Mouse (Mus musculus) cerebellum, adult (tissue): ENCODE data around the gene Rcor2.
A peak's percentile ranks its signal among the peaks of the same experiment; 100 is the strongest.

Source experiments
- ATAC-seq: cut with Nextera tagmentation; 2 replicates; pipeline ENCODE4 v1.9.2; 2017; ENCODE audit warnings: mild to moderate bottlenecking, moderate library complexity, mixed read lengths; ENCODE audit not compliant: insufficient number of reproducible peaks, low FRiP score, low TSS enrichment

The Rcor2 gene

DNA sequence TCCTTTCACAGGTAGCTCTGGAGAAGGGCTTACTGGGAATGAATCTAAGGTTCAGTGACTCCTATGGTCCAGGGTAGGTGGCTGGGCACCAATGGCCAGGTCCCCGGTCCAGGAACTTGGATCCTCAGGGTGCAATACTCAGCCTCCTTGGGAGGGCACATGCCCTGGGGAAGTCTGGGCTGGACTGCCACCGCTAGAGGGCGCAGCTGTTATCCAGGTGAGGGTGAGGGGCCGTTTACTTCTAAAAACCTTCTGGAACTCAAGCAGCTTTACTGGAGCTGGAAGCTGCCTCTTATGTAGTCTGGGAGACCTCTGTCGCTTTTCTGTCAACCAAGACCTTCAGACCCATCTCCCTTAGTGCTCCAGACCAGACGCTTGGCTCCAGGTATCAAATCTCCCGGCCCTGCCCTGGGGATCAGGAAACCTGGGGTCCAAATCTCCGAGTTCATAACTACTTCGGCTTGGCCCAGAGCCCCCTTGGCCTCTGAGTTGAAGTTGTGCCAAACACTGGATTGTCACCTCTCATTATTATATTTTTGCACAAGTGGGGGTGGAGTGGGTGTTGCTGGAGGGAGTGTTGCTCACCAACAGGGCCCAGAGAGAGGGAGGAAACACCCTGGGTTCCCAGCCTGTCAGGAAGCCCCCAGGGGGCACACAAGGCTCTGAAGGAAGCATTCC is 2.9 kb upstream of the Rcor2 start:
- peak; percentile 54; the same call in 1 of the 2 replicates for ATAC-seq

DNA sequence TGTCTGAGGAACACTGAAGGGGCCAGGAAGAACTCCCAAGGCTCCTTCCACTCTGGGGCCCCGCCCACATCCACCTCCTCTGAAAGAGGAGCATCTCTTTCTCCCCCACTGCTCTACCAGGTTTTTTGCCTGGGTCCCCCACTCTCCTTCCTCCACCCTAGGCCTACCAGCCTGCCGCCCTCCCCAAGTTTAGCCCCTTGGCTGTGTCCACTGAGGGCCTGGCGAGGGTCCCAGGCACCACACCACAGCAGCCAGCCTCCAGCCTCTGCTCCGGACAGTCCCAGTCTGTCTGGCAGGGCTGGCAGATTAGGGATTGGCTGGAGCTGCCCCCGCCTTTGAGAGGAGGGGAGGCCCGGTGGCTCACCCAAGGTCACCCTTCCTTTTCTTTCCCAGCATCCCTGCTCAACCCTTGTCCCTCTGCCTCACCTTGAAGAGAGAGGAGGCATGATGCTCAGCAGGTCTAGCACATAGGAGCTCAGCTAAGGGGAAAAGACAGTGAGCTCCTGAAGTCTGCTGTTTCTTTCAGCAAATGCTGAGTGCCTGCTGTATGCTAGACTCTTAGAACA is 2.3 kb upstream of the Rcor2 start:
- no peak for ATAC-seq

DNA sequence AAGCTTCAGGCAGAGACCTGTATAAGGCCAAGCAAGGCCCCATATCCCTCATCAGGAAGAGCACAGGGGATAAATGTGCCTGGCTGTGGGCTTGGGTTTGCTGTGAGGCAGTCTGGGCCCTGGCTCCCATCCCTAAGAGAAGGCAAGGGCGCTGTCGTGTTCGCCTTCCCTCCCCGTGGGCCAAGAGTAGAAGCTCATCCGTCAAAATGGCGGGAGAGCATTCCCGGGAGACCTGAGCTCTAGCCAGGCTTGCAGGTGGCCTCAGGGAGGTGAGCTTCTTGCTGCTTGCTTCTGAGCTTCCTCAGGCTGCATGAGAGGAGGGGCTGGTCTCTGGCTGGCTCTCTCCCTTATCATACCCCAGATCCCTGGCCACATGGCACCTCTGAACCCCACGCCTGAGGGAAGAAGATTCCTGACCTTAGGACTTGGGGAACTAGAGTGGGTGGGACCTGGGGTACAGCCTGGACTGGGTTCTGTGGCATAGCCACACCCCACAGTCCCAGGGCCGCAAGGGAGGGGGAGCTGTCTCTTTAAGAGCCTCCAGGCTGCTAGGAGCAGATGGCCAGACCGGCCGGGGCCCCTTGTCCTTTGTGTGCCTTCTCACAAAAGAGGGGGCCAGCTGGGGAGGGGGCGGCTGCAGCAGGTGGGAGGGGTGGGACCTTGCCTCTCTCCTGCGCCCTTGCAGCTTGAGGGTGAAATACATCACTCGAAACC is 1.5 kb upstream of the Rcor2 start:
- ATAC-seq = no peak

DNA sequence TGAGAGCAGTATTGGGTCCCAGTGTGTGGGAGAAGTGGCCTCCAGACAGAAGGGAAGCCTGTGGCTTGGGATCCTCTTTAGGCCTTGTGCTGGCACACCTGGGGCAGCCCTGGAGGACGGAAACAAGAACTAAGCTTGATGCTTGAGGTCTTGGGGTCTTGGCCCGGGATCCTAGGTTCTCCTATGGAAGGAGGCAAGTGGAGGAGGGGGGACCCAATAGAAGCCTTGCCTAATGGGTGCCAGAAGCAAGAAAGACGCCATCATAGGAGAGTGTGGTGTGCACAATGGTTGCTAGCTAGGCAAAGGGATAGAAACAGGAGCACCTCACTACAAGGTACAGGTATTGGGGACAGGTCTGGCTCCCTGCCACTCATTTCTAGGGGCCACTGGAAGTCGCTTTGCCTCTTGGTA is 699 bp upstream of the Rcor2 start:
- ATAC-seq = no peak

DNA sequence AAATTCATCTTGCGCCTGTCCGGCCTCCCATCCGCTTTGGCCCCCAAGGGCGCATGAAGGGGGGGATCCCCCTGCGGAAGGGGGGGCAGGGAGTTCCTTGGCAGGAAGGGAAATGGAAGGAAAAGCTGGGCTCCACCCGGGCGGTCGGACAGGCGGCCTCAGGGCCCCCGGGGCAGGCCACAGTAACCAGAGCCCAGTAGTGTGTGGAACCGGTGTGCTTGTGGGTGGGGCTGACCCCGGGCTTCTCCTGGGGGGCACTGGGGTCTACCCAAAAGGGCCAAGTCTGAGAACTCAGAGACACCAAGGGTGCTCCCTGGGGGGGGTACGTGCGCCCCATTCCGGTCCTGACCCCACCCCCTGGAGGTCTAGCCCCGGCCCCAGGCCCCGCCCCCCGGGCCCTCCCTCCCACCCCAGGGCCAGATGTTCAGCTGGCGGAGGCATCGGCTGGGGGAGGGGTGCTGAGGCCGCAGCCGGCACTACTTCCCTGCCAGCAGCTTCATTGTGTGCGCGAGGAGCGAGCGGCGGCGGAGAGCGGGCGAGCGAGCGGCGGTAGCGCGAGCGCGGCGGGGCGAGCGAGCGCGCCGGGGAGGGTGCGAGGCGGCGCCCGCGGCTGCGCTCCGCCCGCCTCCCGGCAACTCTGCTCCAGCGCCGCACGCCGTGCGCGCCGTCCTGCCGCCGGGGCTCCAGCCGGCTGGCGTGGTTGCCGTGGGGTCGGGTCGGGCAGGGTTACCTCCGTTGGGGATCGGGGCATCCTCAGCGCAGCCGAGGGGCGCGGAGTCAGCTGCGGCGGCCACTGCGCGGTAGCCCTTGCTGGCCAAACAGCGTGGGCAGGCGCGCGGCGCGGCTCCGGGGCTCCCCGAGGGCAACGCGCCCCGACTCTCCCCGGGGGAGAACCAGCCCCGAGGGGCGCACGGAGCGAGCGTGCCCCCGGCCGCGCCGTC is 926 bp downstream of the Rcor2 start:
- no peak for ATAC-seq

DNA sequence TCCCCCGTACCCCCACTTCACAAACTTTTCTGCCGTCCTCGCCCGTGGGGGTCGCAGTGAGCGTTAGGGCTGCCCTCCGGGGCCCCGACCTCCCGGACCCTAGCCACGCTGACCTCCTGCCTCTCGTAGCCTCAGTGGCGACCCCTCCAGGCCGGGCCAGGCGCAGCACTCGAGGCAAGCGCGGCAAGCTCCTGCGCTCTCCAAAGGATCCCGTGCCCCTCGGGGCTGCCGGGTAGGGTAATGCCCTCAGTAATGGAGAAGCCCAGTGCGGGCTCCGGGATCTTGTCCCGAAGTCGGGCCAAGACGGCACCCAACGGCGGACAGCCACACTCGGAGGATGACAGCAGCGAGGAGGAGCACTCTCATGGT is 1.6 kb downstream of the Rcor2 start:
- no peak for ATAC-seq

DNA sequence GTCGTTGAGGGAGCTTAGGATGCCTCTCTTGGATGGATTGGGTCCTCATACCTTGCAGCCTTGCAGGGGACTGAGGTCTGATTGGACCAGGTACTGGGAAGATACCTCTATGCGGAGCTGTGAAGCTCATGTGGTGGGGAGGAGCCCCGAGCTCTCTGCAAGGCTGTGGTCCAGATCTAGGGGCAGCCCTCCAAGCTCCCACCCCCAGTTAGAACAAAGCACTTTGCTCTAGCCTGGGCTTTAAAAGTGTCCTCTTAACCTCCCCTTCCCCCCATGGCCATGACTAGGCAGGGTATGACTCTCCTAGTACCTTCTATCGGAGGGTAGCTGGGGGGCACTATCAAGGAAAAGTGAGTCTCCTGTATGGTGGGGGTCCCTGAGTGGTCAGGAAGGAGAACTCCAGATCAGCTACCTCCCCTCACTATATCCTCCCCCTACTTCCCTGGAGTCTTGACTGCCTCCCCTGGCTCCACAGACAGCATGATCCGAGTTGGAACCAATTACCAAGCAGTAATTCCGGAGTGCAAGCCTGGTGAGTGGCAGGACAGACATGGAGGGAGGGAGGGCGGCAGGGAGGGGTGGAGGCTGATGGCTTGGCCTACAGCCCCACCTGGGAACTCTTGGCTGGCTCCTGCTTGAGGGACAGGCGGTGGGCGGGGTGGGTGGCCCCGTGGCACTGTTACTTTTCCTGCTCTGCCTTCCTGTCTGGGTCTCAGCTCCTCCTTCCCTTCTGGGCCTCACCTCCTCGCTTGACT is 2.3 kb downstream of the Rcor2 start:
- no peak for ATAC-seq

DNA sequence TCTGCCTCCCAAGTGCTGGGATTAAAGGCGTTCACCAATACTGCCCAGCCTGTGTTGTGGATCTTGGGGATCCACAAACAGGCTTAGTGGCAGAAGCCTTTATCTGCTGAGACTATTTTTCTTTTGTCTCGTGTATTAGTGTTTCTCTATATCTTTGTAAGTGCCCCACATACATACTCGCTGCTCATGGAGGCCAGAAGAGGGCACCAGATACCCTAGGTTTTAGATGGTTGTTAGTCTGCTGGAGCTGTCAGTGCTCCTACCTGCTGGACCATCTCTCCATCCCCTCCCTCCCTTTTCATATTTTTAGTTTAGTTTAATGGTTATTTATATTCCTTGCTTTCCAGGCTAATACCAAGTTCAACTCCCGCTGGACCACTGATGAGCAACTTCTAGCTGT is 6.4 kb downstream of the Rcor2 start:
- no peak for ATAC-seq

DNA sequence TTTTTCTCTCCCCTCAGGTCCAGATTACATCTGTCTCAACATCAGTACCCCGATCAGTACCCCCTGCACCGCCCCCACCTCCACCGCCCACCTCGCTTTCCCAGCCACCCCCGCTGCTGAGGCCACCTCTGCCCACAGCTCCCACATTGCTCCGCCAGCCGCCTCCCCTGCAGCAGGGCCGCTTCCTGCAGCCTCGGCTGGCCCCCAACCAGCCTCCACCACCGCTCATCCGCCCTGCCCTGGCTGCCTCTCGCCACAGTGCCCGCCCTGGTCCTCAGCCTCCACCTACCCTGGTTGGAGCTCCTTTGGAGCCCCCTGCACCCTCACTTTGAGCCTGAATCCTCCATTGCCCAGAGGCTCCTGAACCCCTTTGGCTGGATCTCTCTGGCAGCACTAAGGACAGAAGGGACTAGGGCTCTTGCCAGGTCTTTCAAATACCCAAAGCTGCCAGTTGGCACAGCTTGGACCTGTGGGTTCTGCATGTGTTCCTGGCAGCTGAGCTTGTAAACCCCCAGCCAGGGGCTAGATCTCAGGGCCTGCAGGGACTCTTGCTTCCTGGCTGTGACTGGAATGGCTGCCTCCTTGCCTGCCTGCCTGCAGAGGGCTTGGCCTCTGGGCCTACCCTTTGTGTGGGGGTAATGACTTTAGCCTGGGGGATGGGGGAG is 7.3 kb downstream of the Rcor2 start:
- peak; percentile 71 for ATAC-seq

DNA sequence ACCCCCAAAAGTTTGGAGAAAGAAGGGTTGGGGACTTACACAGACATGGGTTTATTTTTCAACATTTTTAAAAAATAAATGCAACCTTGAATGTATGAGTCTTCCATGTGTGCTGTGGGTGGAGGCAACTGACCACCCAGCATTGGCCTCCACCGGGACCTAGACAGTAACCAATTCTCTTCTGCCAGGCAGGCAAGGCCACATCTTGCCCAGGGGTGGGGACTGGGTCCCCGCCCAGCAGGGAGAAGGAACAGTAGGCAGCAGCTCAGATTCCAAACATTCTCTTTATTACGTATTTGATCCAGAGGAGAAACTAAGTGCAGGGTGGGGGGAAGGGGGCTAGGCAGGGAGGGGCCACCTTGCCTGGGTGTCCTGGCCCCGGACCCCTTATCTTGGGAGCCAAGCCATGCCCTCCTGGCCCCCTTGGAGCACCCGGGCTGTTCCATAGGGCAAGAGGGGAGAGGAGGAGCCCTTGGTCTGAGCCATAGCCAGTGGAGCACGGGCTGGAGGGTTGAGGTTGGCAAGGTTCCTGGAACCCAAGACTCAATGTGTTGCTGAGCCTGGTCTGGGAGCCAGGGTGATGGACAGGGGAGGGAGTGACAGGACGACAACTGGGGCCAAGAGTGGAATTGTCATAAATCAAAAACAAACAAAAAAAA is 8.1 kb downstream of the Rcor2 start:
- no peak for ATAC-seq

DNA sequence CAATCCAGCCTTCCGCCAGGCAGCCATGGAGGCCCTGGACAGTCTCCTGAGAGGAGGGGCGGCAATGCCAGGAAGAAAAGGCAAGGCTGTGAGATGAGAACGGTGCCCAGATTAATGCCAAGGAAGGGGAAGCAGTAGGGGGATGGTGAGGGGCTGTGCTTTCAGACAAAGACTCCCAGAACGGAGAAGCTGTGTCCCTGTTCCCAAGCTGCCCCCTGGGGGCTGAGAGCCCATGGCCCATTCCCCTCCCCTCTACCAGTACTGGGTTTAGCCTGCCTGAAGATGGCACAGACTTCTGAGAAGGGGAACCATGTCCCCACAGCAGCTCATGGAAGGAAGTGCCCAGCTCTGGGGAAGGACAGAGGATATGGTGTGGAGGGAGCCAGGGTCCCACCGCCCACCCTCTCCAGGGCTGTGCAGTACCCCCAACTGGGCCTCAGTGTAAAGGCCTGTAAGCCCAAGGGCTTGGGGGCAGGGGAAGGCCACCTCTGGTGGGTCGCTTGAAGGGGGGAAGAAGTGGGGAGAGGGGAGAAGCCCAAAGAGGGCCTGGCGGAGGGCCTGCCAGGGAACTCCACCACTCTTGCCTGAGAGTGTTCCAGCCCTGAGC is 9.0 kb downstream of the Rcor2 start:
- ATAC-seq = no peak

DNA sequence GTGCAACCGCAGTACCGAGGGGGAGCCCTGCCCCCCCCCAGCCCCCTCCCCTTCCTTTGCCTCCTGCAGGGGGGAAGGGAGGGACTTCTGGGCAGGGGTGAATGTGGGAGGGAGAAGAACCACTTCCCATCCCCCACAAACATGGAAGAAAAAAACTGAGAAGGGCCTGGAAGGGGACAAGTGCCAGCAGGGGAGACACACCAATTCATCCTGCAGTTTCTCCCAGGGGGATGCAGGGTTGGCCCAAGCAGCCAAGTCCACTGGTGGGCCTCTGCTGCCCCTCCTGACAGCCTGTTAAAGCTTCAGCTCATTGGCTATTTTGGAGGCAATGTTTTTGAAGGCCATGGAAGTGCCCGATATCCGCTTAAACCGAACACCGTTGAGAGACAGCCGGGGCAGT is 9.7 kb downstream of the Rcor2 start:
- ATAC-seq = no peak

DNA sequence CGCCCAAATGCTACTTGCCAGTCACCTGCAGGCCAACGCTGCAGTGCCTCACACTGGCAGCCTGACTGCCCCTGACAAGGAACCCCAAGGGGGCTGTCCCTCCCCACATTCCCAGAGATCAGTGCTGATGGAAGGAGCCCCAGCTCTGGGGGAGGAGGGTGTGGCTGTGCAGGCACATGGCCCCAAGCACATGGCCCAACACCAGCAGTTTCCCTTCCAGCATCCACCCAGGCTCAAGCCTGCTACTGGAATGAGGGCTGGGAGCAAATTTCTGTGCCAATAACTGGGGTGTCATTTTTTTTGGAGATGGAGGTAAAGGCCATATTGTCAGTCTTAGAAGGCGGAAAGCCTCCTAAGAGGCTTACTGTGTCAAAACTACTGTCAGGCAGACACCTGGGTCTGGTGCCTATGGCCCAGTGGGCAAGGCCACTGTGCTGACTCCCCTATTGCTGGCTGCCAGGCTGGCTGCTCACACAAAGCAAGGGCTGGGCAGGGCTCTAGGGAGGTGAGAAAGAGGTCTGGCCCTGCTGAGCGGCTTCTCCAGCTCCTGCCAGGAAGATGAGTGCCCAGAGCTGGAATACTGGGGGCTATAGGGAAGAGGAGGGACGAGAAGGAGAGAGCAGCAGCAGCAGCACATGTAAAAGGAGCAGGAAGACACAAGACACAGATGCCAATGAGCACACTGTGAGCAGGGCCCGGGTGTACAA is 11.2 kb downstream of the Rcor2 start:
- no peak for ATAC-seq

DNA sequence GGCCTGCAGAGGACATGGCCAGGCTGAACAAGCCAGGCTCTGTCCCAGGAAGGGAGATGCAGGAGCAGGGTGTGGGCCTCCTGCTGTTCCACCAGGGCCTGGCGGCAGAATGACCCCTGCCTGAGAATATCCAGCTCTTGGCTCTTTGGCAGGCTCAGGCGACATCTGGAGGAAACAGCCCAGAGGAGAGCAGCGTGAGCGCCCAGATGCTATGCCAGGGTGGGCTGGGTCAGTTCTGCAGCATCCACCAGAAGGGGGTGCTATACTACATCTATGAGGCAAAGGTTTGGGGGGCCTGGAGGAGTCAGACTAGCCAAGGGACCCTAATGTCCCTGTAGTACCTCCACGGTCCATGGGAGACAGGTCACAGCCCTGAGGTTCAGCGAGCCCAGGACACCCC is 12.0 kb downstream of the Rcor2 start:
- no peak for ATAC-seq

DNA sequence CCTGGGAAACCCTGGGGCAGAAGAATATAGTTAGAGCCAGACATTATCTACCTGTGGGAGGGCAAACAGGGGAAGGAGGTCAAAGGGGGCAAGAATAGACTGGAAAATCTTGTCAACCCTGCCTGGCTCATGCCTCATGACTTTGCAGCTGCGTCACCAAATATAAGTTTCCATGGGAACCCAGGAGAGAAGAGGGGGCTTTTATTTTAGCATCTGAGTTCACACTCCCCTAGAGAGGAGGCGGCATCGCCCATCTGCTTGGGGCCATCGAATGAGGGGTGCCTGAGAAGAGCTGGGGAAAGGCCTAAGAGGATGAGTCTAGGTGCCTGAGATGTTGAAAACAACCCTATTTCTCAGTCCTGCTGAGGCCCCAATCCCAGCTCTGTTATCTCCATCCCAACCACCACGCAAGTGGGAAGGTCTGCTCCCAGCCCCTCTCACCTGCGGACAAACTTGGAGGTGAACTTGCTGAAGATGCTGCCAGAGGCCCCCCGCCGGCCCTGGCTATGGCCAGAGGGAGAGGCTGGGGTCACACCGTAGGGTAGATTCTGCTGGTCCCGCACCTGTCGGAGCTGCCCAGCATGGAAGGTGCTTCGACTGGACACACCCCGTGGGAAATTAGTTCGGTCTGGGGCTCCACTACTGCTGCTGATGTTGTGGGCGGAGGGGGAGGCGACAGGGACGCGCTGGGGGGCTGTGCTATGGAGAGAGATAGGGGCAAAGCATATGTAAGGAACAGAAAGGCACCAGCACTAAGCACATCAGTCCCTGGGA is 13.6 kb downstream of the Rcor2 start:
- ATAC-seq = no peak

DNA sequence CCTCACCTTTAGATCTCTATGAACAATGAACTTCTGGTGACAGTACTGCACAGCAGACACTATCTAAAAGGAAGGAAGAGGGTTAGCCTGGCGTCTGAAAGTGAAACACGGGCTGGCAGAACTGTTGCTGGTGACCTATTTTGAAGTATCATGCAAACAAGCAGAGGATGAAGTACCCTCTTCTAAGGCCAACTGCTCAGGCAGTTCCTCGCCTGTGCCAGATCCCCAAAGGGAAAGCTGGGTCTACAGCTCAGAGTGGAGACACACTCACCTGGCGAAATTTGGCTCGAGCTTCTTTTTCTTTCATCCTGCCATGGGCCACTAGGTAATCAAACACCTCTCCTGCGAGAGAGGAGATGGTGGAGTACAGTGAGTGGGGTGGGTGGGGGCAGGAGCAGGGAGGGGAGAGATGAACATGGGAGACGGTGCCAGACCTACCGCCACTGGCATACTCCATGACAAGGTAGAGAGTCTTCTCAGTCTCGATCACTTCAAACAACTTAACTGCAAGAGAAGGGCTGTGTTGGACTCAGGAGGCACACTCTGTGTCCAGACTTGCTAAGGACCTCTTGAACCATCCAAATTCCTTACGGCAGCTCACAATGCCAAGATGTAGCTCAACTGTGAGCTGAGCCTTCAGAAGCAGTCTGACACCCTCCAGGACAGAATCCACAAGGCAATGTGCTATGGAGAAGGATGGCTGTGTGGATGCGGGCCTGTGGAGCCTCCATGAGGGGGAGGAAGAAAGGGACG is 19.6 kb downstream of the Rcor2 start:
- ATAC-seq = no peak

DNA sequence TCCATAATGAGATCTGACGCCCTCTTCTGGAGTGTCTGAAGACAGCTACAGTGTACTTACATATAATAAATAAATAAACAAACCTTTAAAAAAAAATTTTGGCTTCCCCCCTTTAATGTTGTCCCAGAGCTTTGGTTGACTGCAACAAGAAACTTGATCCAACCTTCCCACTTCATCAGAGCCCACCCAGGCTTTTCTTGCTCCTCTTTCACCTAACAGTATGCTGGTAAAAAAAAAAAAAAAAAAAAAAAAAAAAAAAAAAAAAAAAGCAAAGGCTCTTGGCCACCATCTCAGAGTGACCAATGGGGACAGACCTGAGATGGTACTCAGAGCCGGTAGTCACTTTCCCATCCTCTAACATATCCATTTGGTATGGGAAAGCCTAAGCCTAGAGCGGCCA is 21.2 kb downstream of the Rcor2 start:
- ATAC-seq = no peak
